Mouse (Mus musculus) lung, adult 2 months (tissue): Measurements from ENCODE around the gene Cnn3.

Experiments
- CTCF ChIP-seq: fragments of 200-500 bp; IDR thresholded peaks from 2 replicates; pipeline ENCODE4 v1.5.1; 2011; ENCODE audit warnings: mild to moderate bottlenecking, low read length, control low read depth; ENCODE audit not compliant: insufficient read depth
- POLR2A ChIP-seq: fragments of 200-500 bp; IDR thresholded peaks from 2 replicates; pipeline ENCODE4 v1.6.1; 2011; ENCODE audit warnings: low read depth, mild to moderate bottlenecking, control low read depth, low read length, borderline replicate concordance; ENCODE audit errors: extremely low read depth

DNA sequence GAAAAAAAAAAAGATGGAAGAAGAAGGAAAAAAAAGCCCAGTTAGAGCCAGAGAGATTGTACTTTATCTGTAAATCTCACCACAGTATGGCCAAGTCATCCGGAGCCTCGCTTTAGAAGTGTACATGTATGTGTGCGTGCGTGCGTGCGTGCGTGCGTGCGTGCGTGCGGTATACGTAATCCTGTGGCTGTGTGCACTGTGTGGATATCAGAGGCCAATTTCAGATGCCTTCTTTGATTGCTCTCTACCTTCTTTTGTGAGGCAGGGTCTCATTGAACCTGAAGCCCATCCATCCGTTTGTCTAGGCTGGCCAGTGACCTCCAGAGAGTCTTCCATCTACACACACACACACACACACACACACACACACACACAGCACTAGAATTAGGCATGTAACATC is 35.2 kb downstream of the Cnn3 start:
- no peak for TF ChIP-seq POLR2A
- no peak for TF ChIP-seq CTCF
